Mouse (Mus musculus) limb, embryonic 10.5 days (tissue): ENCODE results near the gene Cep95. TPM values are rescaled to one million over a fixed set of nuclear protein-coding genes. Genes with fewer than 3 reads are reported as not detected.
A peak's percentile ranks its signal among the peaks of the same experiment; 100 is the strongest.
"Not testable (repeated sequence)": the region's sequence is repeated elsewhere in the genome, so short reads cannot be mapped to it uniquely, and the experiment has no call there.

Source experiments
- DNase-seq: peaks from one replicate; pipeline ENCODE4 v3.0.0-alpha.2; 2017; ENCODE audit warnings: low spot score
- H3K27ac ChIP-seq: fragments of 300-500 bp; sonication (generic); 2 replicates; pipeline ENCODE4 v1.5.1; 2016; ENCODE audit warnings: mild to moderate bottlenecking
- H3K27me3 ChIP-seq: fragments of 300-500 bp; sonication (generic); 2 replicates; pipeline ENCODE4 v1.6.1; 2016; ENCODE audit warnings: low read depth, mild to moderate bottlenecking; ENCODE audit not compliant: poor library complexity, severe bottlenecking
- H3K36me3 ChIP-seq: fragments of 300-500 bp; sonication (generic); 2 replicates; pipeline ENCODE4 v1.6.1; 2016; ENCODE audit warnings: mild to moderate bottlenecking, moderate library complexity
- H3K4me1 ChIP-seq: fragments of 300-500 bp; sonication (generic); 2 replicates; pipeline ENCODE4 v1.6.1; 2016
- H3K4me3 ChIP-seq: fragments of 300-500 bp; sonication (generic); 2 replicates; pipeline ENCODE4 v1.5.1; 2016; ENCODE audit warnings: mild to moderate bottlenecking, moderate library complexity
- H3K9me3 ChIP-seq: fragments of 300-500 bp; sonication (generic); replicated peaks from 2 replicates; pipeline ENCODE4 v1.6.1; 2016; ENCODE audit warnings: mild to moderate bottlenecking
- WGBS: fragments of 180-500 bp; shearing (Covaris S2); methylation state at CpG from one replicate; pipeline ENCODE4 v1.1.7; 2016; 5-methylcytosine and 5-hydroxymethylcytosine counted together
- polyA plus RNA-seq: library from polyadenylated mRNA; unstranded; fragments of >200 nt; fragmentation: Nextera tagmentation; extraction: Ambion mirVana; gene quantifications from 2 replicates; pipeline ENCODE4 v1.2.1, GENCODE M21; 2016

Cep95 gene
- 18.0 and 19.0 TPM in 2 replicates for polyA plus RNA-seq

GRCm38 (mm10) chr11:106788775-106789459, at the start of gene Cep95, which contains the start of gene Ddx5:
Cep95 (plus strand) TSS chr11:106789252.
Ddx5 (minus strand) TSS chr11:106789185.
- DNase-seq = peak; percentile 97
- H3K36me3 ChIP-seq = peaks cover 65% of the 10 kb centered on the region
- H3K4me1 ChIP-seq = peaks cover 22% of the 10 kb centered on the region
- no peaks in the 10 kb centered on the region for H3K9me3 ChIP-seq
- under 1% methylated on average over 58 of the region's 58 CpGs for WGBS
- peak within 1 kb of the TSS; percentile 100 for H3K27ac ChIP-seq
- no peaks in the 10 kb centered on the region for H3K27me3 ChIP-seq
- peak within 1 kb of the TSS; percentile 96 for H3K4me3 ChIP-seq

DNA sequence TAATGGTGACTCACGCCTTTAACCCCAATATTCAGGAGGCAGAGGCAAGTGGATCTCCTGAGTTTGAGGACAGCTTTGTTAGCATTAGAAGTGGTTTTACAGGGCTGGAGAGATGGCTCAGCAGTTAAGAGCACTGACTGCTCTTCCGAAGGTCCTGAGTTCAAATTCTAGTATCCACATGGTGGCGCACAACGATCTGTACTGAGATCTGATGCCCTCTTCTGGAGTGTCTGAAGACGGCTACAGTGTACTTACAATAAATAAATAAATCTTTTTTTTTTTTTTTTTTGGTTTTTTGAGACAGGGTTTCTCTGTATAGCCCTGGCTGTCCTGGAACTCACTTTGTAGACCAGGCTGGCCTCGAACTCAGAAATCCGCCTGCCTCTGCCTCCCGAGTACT, 48.3 kb upstream of the Cep95 start:
- not testable (repeated sequence) for DNase-seq, H3K27ac ChIP-seq, H3K9me3 ChIP-seq, H3K36me3 ChIP-seq, H3K27me3 ChIP-seq, H3K4me3 ChIP-seq
- WGBS = 89% methylated on average over 5 of the region's 8 CpGs
- H3K4me1 ChIP-seq = peaks cover 10% of the 10 kb centered on the region

DNA sequence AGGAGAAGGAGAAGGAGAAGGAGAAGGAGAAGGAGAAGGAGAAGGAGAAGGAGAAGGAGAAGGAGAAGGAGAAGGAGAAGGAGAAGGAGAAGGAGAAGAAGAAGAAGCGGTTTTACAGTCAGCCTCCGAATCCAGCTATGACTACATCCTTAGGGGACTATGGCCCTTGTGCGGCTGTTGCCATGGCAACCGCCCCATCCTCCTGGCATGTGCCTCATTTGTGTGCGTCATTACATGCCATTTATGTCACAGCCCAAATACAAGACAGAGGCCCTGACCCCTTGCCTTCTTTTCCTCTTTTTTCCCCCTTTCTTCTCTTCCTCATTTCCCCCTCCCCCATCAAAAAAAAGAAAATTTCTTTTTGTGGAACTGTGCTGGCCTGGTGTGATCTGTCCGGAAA, 47.8 kb upstream of the Cep95 start:
- Histone ChIP-seq H3K9me3 (no peaks in the 10 kb centered on the region), H3K36me3 (no peaks in the 10 kb centered on the region), H3K4me3 (no peak overlapping the region), H3K4me1 (peaks cover 10% of the 10 kb centered on the region), H3K27ac (no peak overlapping the region), H3K27me3 (no peaks in the 10 kb centered on the region)
- DNase-seq = no peak
- 82% methylated on average over 6 of the region's 6 CpGs for WGBS

DNA sequence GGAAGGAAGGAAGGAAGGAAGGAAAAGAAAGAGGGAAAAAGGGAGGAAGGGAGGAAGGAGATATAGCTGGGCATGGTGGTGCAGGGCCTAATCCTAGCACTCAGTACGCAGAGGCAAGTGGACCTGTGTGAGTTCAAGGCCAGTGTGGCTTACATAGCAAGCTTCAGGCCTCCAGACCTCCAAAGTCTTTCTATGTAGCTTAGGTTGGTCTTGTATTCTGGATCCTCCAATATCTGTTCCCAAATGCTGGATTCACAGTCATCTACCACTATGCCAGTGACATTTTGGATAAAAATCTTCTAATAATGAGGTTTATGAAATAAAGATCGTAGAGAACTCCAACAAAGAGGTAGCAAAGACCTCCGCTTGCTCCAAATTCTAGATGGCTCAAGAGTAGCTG, 47.2 kb upstream of the Cep95 start:
- WGBS = 92% methylated on average over 3 of the region's 3 CpGs
- Histone ChIP-seq H3K27me3 (no peaks in the 10 kb centered on the region), H3K4me3 (no peak overlapping the region), H3K4me1 (peaks cover 10% of the 10 kb centered on the region), H3K9me3 (no peaks in the 10 kb centered on the region), H3K36me3 (no peaks in the 10 kb centered on the region), H3K27ac (no peak overlapping the region)
- DNase-seq = no peak

DNA sequence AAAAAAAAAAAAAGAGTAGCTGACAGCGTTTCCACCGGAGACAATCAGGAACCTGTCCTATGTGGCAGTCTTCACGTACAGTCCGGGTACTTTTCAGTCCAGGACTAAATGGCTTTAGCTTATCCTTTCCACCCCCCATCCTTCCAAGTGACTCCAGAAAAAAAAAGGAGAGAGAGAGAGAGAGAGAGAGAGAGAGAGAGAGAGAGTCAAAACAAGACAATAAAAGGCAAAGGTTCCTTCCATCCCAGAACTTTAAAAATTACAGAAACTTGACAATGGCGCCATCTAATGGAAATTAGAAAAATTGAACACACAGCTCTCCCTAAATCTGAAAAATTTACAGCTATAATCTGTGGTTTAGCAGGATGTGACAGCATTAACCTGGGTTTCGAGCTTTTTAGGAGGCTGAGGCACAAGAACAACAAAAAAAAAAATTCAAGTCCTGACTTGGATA, 46.6 kb upstream of the Cep95 start:
- Histone ChIP-seq H3K27me3 (no peaks in the 10 kb centered on the region), H3K27ac (no peak overlapping the region), H3K36me3 (no peaks in the 10 kb centered on the region), H3K9me3 (no peaks in the 10 kb centered on the region), H3K4me3 (no peak overlapping the region), H3K4me1 (peaks cover 4% of the 10 kb centered on the region)
- 63% methylated on average over 6 of the region's 6 CpGs for WGBS
- DNase-seq = no peak

GRCm38 (mm10) chr11:106744949-106745348, 44.1 kb upstream of the Cep95 start:
- Histone ChIP-seq H3K4me3 (no peak overlapping the region), H3K36me3 (no peaks in the 10 kb centered on the region)
- 89% methylated on average over 5 of the region's 5 CpGs for WGBS

GRCm38 (mm10) chr11:106749557-106750120, 39.4 kb upstream of the Cep95 start:
- not testable (repeated sequence) for H3K27ac ChIP-seq, H3K4me3 ChIP-seq, H3K4me1 ChIP-seq, DNase-seq, H3K36me3 ChIP-seq, H3K27me3 ChIP-seq, H3K9me3 ChIP-seq
- WGBS = 96% methylated on average over 7 of the region's 7 CpGs

More at GRCm38 (mm10) chr11:106744949-106745348, 44.1 kb upstream of the Cep95 start:
- Histone ChIP-seq H3K4me1 (0 out of 2 replicates have a peak, but pooled peaks cover 4% of the 10 kb centered on the region), H3K27me3 (no peaks in the 10 kb centered on the region), H3K9me3 (no peaks in the 10 kb centered on the region; the same call in 1 of the 2 replicates), H3K27ac (no peak overlapping the region)
- DNase-seq = no peak

DNA sequence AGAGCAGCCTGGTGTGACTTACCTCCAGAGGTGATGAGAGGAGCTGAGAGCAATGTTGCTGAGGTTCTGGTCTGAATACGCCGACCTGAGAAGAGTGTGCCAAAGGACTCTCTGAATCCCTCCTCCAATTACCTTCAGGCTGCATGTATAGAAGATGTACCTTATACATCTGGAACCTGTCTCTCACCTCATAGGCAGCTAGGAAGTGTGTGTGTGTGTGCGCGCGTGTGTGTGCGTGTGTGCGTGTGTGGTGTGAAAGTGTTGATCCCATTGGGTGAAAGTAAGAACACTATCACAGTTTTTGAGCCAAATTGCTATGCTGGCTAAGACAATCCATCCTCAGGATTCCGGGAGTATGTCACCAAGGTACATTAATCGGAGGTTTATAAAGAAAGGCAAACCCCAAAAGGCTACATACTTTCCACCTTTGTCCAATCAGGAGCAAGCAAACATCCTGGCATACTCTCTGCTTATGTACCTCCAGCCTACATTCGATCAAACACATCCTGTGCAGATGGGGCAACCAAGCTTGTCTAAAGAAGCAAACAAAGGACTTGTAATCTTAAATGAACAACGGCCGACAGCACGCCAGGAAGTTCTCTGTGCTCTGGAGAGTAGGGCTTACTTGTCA, 38.8 kb upstream of the Cep95 start, which contains the start of gene Pecam1:
Gene Pecam1, minus strand, starts transcription at position 508 of the 631 bp plus-strand sequence.
- no peaks in the 10 kb centered on the region for H3K36me3 ChIP-seq
- H3K9me3 ChIP-seq = no peaks in the 10 kb centered on the region; the same call in 1 of the 2 replicates
- no peak within 1 kb of the TSS for H3K27ac ChIP-seq
- no peak for DNase-seq
- WGBS = 93% methylated on average over 13 of the region's 13 CpGs
- no peaks in the 10 kb centered on the region for H3K4me1 ChIP-seq
- no peaks in the 10 kb centered on the region for H3K27me3 ChIP-seq
- H3K4me3 ChIP-seq = no peak within 1 kb of the TSS

DNA sequence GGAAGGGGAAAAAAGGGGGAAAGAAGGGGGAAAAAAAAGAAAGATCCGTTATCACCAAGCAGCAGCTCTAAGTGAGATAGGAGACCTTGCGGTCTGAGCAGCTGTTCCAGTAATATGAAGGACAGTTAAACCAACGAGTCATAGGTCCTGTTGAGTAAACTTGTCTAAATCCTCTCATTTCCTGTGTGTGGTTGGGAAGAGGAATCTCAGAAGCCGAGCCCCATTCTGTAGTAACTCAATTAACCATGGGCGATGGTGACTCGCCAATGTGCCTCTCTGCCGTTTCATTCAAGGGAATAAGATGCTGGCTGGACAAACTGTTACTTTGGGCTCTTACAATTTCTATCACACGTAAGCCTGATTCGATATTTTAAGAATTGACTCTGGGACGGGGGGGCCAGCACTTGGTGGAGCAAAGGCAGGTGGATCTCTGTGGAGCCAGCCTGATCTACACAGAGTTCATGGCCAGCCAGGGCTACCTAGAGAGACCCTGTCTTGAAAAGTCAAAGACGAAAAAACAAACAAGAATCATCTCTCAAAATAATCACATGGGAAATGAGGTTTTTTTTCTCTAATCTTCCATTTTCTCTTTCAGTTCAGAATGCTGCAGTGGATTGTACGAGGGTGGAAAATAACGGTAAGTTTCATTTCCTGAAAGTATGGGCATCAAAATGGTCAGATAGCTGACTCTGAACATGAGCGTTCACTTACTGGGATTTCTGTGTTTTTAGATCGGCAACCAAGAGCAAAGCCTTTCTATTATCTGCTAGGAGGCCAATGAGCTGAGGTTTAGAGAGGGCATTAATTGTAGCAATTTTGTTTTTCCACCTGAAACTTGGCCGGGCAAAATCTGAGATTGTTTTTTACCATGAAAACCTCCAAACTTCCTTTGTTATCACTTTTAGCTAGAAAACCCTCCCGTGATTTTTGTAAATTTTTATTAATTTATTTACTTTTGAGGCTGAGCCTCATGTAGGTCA, 37.7 kb upstream of the Cep95 start, which contains the start of gene Milr1:
Gene Milr1, plus strand, starts transcription at position 188 of the 980 bp plus-strand sequence.
- Histone ChIP-seq H3K4me3 (no peak within 1 kb of the TSS), H3K9me3 (no peaks in the 10 kb centered on the region; the same call in 1 of the 2 replicates), H3K27me3 (no peaks in the 10 kb centered on the region), H3K27ac (no peak within 1 kb of the TSS), H3K36me3 (no peaks in the 10 kb centered on the region), H3K4me1 (no peaks in the 10 kb centered on the region)
- no peak for DNase-seq
- WGBS = 91% methylated on average over 17 of the region's 17 CpGs

GRCm38 (mm10) chr11:106752103-106752502, 36.9 kb upstream of the Cep95 start:
- DNase-seq = no peak
- H3K4me3 ChIP-seq = no peak overlapping the region
- H3K27me3 ChIP-seq = no peaks in the 10 kb centered on the region
- H3K36me3 ChIP-seq = no peaks in the 10 kb centered on the region
- no peaks in the 10 kb centered on the region for H3K4me1 ChIP-seq
- no peaks in the 10 kb centered on the region; the same call in 1 of the 2 replicates for H3K9me3 ChIP-seq
- no peak overlapping the region for H3K27ac ChIP-seq
- 84% methylated on average over 7 of the region's 7 CpGs for WGBS

- H3K9me3 ChIP-seq = no peaks in the 10 kb centered on the region
- no peaks in the 10 kb centered on the region for H3K36me3 ChIP-seq
- no peaks in the 10 kb centered on the region for H3K27me3 ChIP-seq
- DNase-seq = no peak
- no peak overlapping the region for H3K4me3 ChIP-seq
- no peaks in the 10 kb centered on the region for H3K4me1 ChIP-seq
- 89% methylated on average over 6 of the region's 6 CpGs for WGBS
- H3K27ac ChIP-seq = no peak overlapping the region
Observed at GRCm38 (mm10) chr11:106753314-106753713, 35.7 kb upstream of the Cep95 start.

DNA sequence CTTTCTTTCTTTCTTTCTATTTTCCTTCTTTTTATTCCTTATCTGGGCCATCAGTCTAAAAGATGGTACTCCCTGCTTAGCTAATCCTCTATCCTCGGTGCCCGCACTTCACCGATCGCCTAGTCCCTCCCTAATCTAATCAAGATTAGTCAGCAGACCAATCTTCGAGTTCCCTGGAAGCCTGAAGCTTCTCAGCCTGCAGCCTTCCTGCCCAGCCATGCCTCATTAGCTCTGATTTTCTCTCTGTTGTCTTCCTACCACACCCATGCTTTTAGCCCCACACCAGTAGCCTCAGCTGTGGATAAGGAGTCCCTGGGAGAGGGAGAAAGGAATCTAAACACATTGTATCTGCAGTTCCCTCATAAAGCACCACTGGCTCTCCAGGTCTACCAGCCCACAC, 33.5 kb upstream of the Cep95 start:
- no peaks in the 10 kb centered on the region for H3K36me3 ChIP-seq
- DNase-seq = no peak
- WGBS = 79% methylated on average over 5 of the region's 5 CpGs
- H3K4me1 ChIP-seq = no peaks in the 10 kb centered on the region
- H3K27ac ChIP-seq = no peak overlapping the region
- H3K4me3 ChIP-seq = no peak overlapping the region
- no peaks in the 10 kb centered on the region for H3K9me3 ChIP-seq
- no peaks in the 10 kb centered on the region for H3K27me3 ChIP-seq
